Mouse (Mus musculus): Measurements from ENCODE around the gene Gm7168.
"Not testable (repeated sequence)": the region's sequence is repeated elsewhere in the genome, so short reads cannot be mapped to it uniquely, and the experiment has no call there.

DNA sequence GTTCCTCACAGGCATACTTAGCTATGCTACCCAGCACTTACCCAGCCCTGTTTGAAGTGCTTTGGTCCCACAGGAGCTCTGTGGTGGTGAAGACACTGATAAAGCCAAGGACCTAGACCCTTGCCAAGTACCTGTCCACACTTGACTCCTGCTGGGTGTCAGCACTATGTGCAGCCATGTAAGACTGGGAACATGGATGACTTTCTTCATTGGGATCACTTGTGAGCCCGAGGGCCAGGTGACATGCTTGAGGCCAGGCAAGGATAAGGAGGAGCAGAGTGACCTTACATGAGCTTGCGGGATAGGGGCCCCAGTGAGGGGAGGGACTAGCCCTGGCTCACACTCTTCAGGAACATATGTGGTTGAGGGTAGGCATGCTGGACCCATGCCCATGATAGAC lies 8.9 kb upstream of the Gm7168 start:
- not testable (repeated sequence) for TF ChIP-seq CTCF, POLR2A (IDR thresholded peaks at IDR 0.05; ENCODE audit: insufficient read depth, low read depth, low read length)
